Mouse (Mus musculus) ES-Bruce4 (cell line): ENCODE data around the gene Gabrb3. TPM values are rescaled to one million over a fixed set of nuclear protein-coding genes. Genes with fewer than 3 reads are reported as not detected.

Source experiments
- H3K27ac ChIP-seq: 2 replicates; pipeline ENCODE4 v1.5.1; 2012; ENCODE audit warnings: low read length, inconsistent platforms; ENCODE audit not compliant: insufficient read depth
- H3K27me3 ChIP-seq: 2 replicates; pipeline ENCODE4 v1.6.1; 2012; ENCODE audit warnings: mild to moderate bottlenecking, low read length, inconsistent platforms; ENCODE audit not compliant: control insufficient read depth, poor library complexity, insufficient read depth, severe bottlenecking
- H3K36me3 ChIP-seq: 2 replicates; pipeline ENCODE4 v1.6.1; 2012; ENCODE audit warnings: inconsistent platforms, mild to moderate bottlenecking, low read length, moderate library complexity; ENCODE audit not compliant: control insufficient read depth, poor library complexity, insufficient read depth, severe bottlenecking
- H3K4me1 ChIP-seq: one replicate; pipeline ENCODE4 v1.8.1; 2011; ENCODE audit warnings: low read length; ENCODE audit not compliant: control insufficient read depth, insufficient read depth
- H3K4me3 ChIP-seq: 2 replicates; pipeline ENCODE4 v1.5.1; 2011; ENCODE audit warnings: low read depth, mild to moderate bottlenecking, low read length
- H3K9ac ChIP-seq: 2 replicates; pipeline ENCODE4 v1.6.1; 2012; ENCODE audit warnings: low read depth, mild to moderate bottlenecking, inconsistent platforms; ENCODE audit not compliant: poor library complexity, severe bottlenecking
- H3K9me3 ChIP-seq: replicated peaks from 2 replicates; pipeline ENCODE4 v1.6.1; 2012; ENCODE audit warnings: mild to moderate bottlenecking, low read length, inconsistent platforms; ENCODE audit not compliant: control insufficient read depth, poor library complexity, insufficient read depth, severe bottlenecking
- CTCF ChIP-seq: IDR thresholded peaks from one replicate; pipeline ENCODE4 v1.8.1; 2011; ENCODE audit warnings: low read depth, low read length
- EP300 ChIP-seq: IDR thresholded peaks from 2 replicates; pipeline ENCODE4 v1.6.1; 2011; ENCODE audit warnings: low read depth, low read length; ENCODE audit not compliant: insufficient read depth
- POLR2A ChIP-seq: IDR thresholded peaks from one replicate; pipeline ENCODE4 v1.8.1; 2011; ENCODE audit warnings: low read length; ENCODE audit not compliant: insufficient read depth
- polyA plus RNA-seq: library from polyadenylated mRNA; stranded (reverse); fragments of >200 nt; gene quantifications from 2 replicates; pipeline ENCODE4 v1.2.4, GENCODE M21; 2011; ENCODE audit warnings: low read depth; ENCODE audit not compliant: missing spikeins, insufficient read depth, insufficient read length

The Gabrb3 gene
- polyA plus RNA-seq, 1 experiment, result 8.5 TPM

DNA sequence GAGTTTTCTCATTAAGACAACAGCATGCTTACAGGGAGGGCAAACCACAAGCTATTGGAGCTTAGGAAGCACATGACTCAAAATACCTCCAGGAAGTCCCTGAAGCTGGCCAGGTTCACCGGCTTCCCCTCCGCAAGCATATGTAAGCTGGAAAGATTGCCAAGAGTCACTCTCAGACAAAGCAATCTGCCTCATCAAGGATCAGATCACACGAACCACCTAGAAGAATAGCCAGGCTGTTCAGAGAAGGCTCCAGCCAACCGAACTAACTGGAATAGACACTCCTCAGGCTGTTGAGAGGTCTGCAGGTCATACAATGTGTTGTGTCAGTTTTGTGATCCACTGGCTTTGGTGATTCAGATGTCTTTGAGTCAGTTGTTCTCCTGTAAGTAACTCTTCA is 8.3 kb upstream of the Gabrb3 start:
- Histone ChIP-seq H3K4me1 (no peaks in the 10 kb centered on the region), H3K4me3 (no peak overlapping the region), H3K27ac (no peak overlapping the region), H3K9ac (no peak overlapping the region), H3K27me3 (no peaks in the 10 kb centered on the region), H3K36me3 (no peaks in the 10 kb centered on the region), H3K9me3 (no peaks in the 10 kb centered on the region; the same call in 1 of the 2 replicates)
- TF ChIP-seq EP300, result no peak
- TF ChIP-seq POLR2A, result no peak
- no peak for TF ChIP-seq CTCF

DNA sequence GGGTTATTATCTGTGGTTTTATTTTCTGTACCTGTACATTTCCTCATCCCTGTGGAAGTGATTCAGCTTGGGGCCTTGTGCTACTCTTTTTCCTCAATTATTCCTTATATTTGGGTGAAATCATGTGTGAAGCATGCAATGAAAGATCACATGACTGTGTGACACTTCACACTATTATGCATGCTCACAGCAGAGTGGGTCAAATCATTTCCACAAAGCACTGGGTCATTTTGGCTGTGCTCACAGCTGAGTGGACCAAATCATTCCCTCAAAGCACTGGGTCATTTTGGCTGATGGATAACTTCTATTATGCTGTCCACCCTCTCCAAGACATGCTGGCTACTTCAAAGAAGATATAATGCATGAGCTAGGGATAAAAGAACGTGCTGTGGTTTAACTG is 6.6 kb upstream of the Gabrb3 start:
- Histone ChIP-seq H3K27ac (no peak overlapping the region), H3K4me3 (no peak overlapping the region), H3K9ac (no peak overlapping the region), H3K4me1 (no peaks in the 10 kb centered on the region), H3K9me3 (no peaks in the 10 kb centered on the region; the same call in 1 of the 2 replicates), H3K36me3 (no peaks in the 10 kb centered on the region), H3K27me3 (no peaks in the 10 kb centered on the region)
- no peak for TF ChIP-seq EP300
- no peak for TF ChIP-seq POLR2A
- TF ChIP-seq CTCF, result no peak

DNA sequence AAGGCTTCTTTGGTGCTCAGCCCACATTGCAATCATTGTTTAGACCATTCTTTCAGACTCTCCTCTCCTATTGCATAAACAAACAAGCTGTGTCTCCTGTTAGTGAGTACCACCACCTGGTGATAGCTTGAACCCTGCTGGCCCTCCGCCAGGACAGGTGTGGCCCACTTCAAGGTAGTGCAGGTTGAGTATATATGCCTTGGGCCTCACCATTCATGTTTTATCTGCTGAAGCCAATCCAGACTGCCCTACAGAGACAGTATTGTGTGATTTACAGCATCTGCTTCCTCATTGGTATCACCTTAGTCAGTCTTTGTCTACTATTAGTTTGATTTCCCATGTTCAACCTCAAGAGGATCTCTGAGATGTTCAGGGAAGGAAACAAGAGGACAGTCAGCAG is 1.6 kb downstream of the Gabrb3 start:
- H3K9me3 ChIP-seq, result no peaks in the 10 kb centered on the region
- no peak overlapping the region for H3K4me3 ChIP-seq
- no peaks in the 10 kb centered on the region for H3K4me1 ChIP-seq
- H3K27me3 ChIP-seq, result no peaks in the 10 kb centered on the region
- H3K9ac ChIP-seq, result no peak overlapping the region
- H3K36me3 ChIP-seq, result no peaks in the 10 kb centered on the region
- no peak for TF ChIP-seq POLR2A
- TF ChIP-seq CTCF, result no peak
- no peak for TF ChIP-seq EP300
- no peak overlapping the region for H3K27ac ChIP-seq

DNA sequence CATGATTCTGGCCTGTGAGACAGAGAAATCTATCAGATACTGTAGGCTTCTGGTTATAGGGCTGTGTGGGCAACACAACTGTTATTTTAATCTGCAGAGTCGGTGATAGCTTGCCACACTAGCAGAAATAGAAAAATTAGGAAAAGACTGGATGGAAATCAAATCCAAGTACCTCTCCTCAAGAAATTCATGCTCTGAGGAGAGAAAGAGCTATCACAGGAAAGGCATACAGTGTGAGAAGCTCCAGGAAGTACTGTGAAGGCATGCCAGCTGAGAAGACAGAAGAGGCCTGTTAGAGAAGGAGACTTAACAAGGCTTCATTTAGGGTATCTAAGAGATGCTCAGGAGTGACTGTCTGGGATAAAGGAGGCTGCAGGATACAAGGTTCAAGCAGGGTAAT is 3.2 kb downstream of the Gabrb3 start:
- Histone ChIP-seq H3K27me3 (no peaks in the 10 kb centered on the region), H3K27ac (no peak overlapping the region), H3K4me3 (no peak overlapping the region), H3K9me3 (no peaks in the 10 kb centered on the region), H3K36me3 (no peaks in the 10 kb centered on the region), H3K4me1 (no peaks in the 10 kb centered on the region), H3K9ac (no peak overlapping the region)
- TF ChIP-seq EP300 (no peak), CTCF (no peak), POLR2A (no peak)

GRCm38 (mm10) chr7:57448239-57448638 is 28.7 kb downstream of the Gabrb3 start:
- TF ChIP-seq POLR2A (no peak), EP300 (no peak), CTCF (no peak)
- H3K9me3 ChIP-seq, result no peaks in the 10 kb centered on the region
- no peaks in the 10 kb centered on the region for H3K4me1 ChIP-seq
- no peak overlapping the region for H3K9ac ChIP-seq
- no peak overlapping the region for H3K4me3 ChIP-seq
- no peaks in the 10 kb centered on the region for H3K27me3 ChIP-seq
- H3K27ac ChIP-seq, result no peak overlapping the region
- no peaks in the 10 kb centered on the region for H3K36me3 ChIP-seq

DNA sequence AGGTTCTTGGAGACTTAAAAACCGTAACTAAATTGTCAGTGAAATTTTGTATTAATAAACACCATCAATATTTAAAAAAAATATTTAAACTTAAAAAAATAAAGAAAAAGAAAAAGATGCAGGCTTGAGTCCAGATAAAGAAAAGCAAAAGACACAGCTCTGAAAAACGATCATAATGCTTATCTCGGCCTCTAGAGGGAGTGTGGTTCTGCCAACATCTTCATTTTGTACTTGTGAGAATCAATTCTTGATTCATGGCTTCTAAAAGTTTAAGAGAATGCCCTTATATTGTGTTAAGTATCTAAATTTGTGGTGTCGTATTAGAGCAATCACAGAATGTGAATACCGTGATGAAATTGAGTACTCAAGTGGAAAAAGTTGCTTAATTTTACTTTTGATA is 40.9 kb downstream of the Gabrb3 start:
- Histone ChIP-seq H3K9ac (no peak overlapping the region), H3K4me3 (no peak overlapping the region), H3K36me3 (no peaks in the 10 kb centered on the region), H3K4me1 (no peaks in the 10 kb centered on the region), H3K27ac (no peak overlapping the region), H3K27me3 (no peaks in the 10 kb centered on the region), H3K9me3 (no peaks in the 10 kb centered on the region)
- no peak for TF ChIP-seq CTCF
- no peak for TF ChIP-seq POLR2A
- no peak for TF ChIP-seq EP300
